Mouse (Mus musculus) stomach, postnatal 0 days (tissue): ENCODE measurements around the gene Cxcr6.

Source experiments
- CTCF ChIP-seq: IDR thresholded peaks from 2 replicates; pipeline ENCODE4 v1.5.1; 2016; ENCODE audit warnings: antibody characterized with exemption, low read depth, mild to moderate bottlenecking, moderate library complexity
- EP300 ChIP-seq: optimal IDR thresholded peaks from 2 replicates; pipeline ENCODE3; 2016; ENCODE audit warnings: antibody characterized with exemption

DNA sequence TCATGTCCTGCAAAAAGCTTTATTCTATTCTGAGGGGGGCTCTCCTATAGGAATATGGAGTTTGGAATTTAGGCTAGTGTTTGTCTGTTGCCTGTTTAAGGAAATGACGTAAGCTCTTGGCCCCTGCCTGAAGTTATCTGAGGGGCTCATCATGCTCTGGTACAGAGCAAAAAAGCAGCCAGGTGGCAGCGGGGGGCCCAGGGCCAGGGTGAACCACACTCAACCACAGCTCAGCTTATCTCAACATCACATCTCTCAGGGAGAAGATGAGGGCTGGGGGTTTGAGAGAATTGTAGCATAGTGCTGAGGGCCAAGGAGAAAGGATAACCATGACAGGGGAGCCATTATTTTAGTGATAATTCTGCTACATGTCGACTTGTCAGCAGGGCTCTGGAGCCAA lies 49.5 kb upstream of the Cxcr6 start:
- TF ChIP-seq CTCF (no peak), EP300 (no peak)
